10 mouse cellular contexts compared by ENCODE assay signal in genomic region chr13:11098899-11099585, GRCm38 (mm10).
DNase-seq lines count a peak whose midpoint lies in the region; ATAC-seq and TF ChIP-seq lines count a peak whose summit lies in the region.
"Had no signal": no experiment of that assay in that cellular context is flagged by ENCODE, and none has a peak within 500 bp of the region (broad histone marks: within the 10 kb centered on the region; RNA-seq: fewer than 3 reads in every experiment).

No protein-coding gene starts in this region.

- H3K36me3 ChIP-seq in lung, embryonic 14.5 days (ENCODE audit: insufficient read depth), result no peaks in the 10 kb centered on the region
- H3K36me3 ChIP-seq in embryonic facial prominence, embryonic 10.5 days (replicated peaks), result no peaks in the 10 kb centered on the region
- no peaks in the 10 kb centered on the region for H3K36me3 ChIP-seq in neural tube, embryonic 15.5 days
- H3K36me3 ChIP-seq in liver, embryonic 12.5 days, result no peaks in the 10 kb centered on the region

- no peak for TF ChIP-seq CTCF in lung, embryonic 14.5 days (IDR thresholded peaks at IDR 0.05; ENCODE audit: low read depth)
- TF ChIP-seq CTCF in left cerebral cortex, adult 2 months (IDR thresholded peaks at IDR 0.05), result no peak

- H3K4me1 ChIP-seq in lung, embryonic 14.5 days (ENCODE audit: insufficient read depth), result no peaks in the 10 kb centered on the region
- peaks cover 17% of the 10 kb centered on the region for H3K4me1 ChIP-seq in embryonic facial prominence, embryonic 10.5 days
- 0 out of 2 replicates have a peak, but pooled peaks cover 2% of the 10 kb centered on the region for H3K4me1 ChIP-seq in neural tube, embryonic 15.5 days
- H3K4me1 ChIP-seq in liver, embryonic 12.5 days, result no peaks in the 10 kb centered on the region

- H3K27me3 ChIP-seq in lung, embryonic 14.5 days (ENCODE audit: insufficient read depth, low read length), result no peaks in the 10 kb centered on the region
- H3K27me3 ChIP-seq in embryonic facial prominence, embryonic 10.5 days (replicated peaks; ENCODE audit: low read depth, poor library complexity, severe bottlenecking), result no peaks in the 10 kb centered on the region
- no peaks in the 10 kb centered on the region for H3K27me3 ChIP-seq in neural tube, embryonic 15.5 days (replicated peaks)
- H3K27me3 ChIP-seq in liver, embryonic 12.5 days (replicated peaks), result no peaks in the 10 kb centered on the region

- intact Hi-C loops in left cerebral cortex, adult 2 months (cut with DNase I), result no loop called here

- 30% methylated on average over 4 of the region's 4 CpGs for WGBS in lung, embryonic 14.5 days
- WGBS in embryonic facial prominence, embryonic 10.5 days, result 15% methylated on average over 4 of the region's 4 CpGs
- WGBS in neural tube, embryonic 15.5 days, result 10% methylated on average over 4 of the region's 4 CpGs
- 39% methylated on average over 4 of the region's 4 CpGs for WGBS in liver, embryonic 12.5 days (ENCODE audit: insufficient replicate concordance)

- H3K4me3 ChIP-seq in lung, embryonic 14.5 days (ENCODE audit: low read depth, low read length), result no peak overlapping the region
- no peak overlapping the region for H3K4me3 ChIP-seq in embryonic facial prominence, embryonic 10.5 days
- H3K4me3 ChIP-seq in neural tube, embryonic 15.5 days (replicated peaks), result no peak overlapping the region
- no peak overlapping the region for H3K4me3 ChIP-seq in liver, embryonic 12.5 days
- no peak overlapping the region for H3K4me3 ChIP-seq in left cerebral cortex, adult 2 months

- DNase-seq in lung, embryonic 14.5 days, result peak; percentile 14
- DNase-seq in lung, postnatal 14 days, result no peak
- peak; percentile 76 for DNase-seq in embryonic facial prominence, embryonic 10.5 days (ENCODE audit: low spot score)
- DNase-seq in kidney, postnatal 25 days, result peak; percentile 12 to 35
- no peak for DNase-seq in left cerebral cortex, adult 2 months (ENCODE audit: extremely low spot score in 1 of 2, low spot score in 2 of 2)
- DNase-seq in layer of hippocampus, adult 9-10 months (ENCODE audit: low spot score), result no peak
- DNase-seq: spleen, adult 18-20 months had no signal

- peak; percentile 38; the same call in 1 of the 2 replicates for ATAC-seq in lung, embryonic 14.5 days (ENCODE audit: insufficient read depth)
- ATAC-seq in neural tube, embryonic 15.5 days (ENCODE audit: low FRiP score), result no peak
- no peak for ATAC-seq in liver, embryonic 12.5 days

- no peak overlapping the region for H3K9ac ChIP-seq in lung, embryonic 14.5 days
- H3K9ac ChIP-seq in neural tube, embryonic 15.5 days (replicated peaks), result no peak overlapping the region
- H3K9ac ChIP-seq in liver, embryonic 12.5 days, result no peak overlapping the region

- no peak overlapping the region for H3K4me2 ChIP-seq in lung, embryonic 14.5 days
- H3K4me2 ChIP-seq in neural tube, embryonic 15.5 days, result no peak overlapping the region
- H3K4me2 ChIP-seq in liver, embryonic 12.5 days, result no peak overlapping the region

- H3K27ac ChIP-seq in lung, embryonic 14.5 days (ENCODE audit: low read depth), result no peak overlapping the region
- H3K27ac ChIP-seq in embryonic facial prominence, embryonic 10.5 days (replicated peaks), result peak overlapping the region; percentile 65
- H3K27ac ChIP-seq in neural tube, embryonic 15.5 days (replicated peaks), result 0 out of 2 replicates have a peak overlapping the region, but pooled peaks have one; percentile 28
- H3K27ac ChIP-seq in liver, embryonic 12.5 days, result no peak overlapping the region
- H3K27ac ChIP-seq in left cerebral cortex, adult 2 months, result no peak overlapping the region
- H3K27ac ChIP-seq: macrophage had no signal

- no peaks in the 10 kb centered on the region for H3K9me3 ChIP-seq in lung, embryonic 14.5 days (ENCODE audit: low read depth, low read length)
- H3K9me3 ChIP-seq in embryonic facial prominence, embryonic 10.5 days, result no peaks in the 10 kb centered on the region
- no peaks in the 10 kb centered on the region for H3K9me3 ChIP-seq in neural tube, embryonic 15.5 days (replicated peaks)
- H3K9me3 ChIP-seq in liver, embryonic 12.5 days (replicated peaks), result no peaks in the 10 kb centered on the region

Comparison
In these comparisons a context has a peak if more than half of its experiments do, and no peak if none do; other contexts are left out.
1. DNase-seq: peak in lung, embryonic 14.5 days (single experiment), embryonic facial prominence, embryonic 10.5 days (single experiment) and kidney, postnatal 25 days (2 of 2); none in lung, postnatal 14 days (single experiment), left cerebral cortex, adult 2 months (0 of 2) and layer of hippocampus, adult 9-10 months (single experiment).
2. H3K27ac ChIP-seq: peak in embryonic facial prominence, embryonic 10.5 days (single experiment) and neural tube, embryonic 15.5 days (single experiment); none in lung, embryonic 14.5 days (single experiment), liver, embryonic 12.5 days (single experiment) and left cerebral cortex, adult 2 months (single experiment).